8 mouse cellular contexts compared by ENCODE assay signal in genomic region chr7:73659551-73659950, GRCm38 (mm10).
"Had no signal": no experiment of that assay in that cellular context is flagged by ENCODE, and none has a peak within 500 bp of the region (broad histone marks: within the 10 kb centered on the region; RNA-seq: fewer than 3 reads in every experiment).

No protein-coding gene starts in this region.

- DNase-seq: liver, postnatal 0 days; lung, adult 2 months; lung, postnatal 14 days; lung, postnatal 36 days; right cerebral cortex, postnatal 14 days; thymus, adult 18-20 months; thymus, postnatal 14 days; thymus, postnatal 36 days had no signal
